Mouse (Mus musculus) MN1 (cell line): Measurements from ENCODE around the gene Ubp1.
A peak's percentile ranks its signal among the peaks of the same experiment; 100 is the strongest.
"Not testable (repeated sequence)": the region's sequence is repeated elsewhere in the genome, so short reads cannot be mapped to it uniquely, and the experiment has no call there.

Experiments
- DNase-seq: peaks from one replicate; pipeline ENCODE4 v3.0.0-alpha.2; 2016; ENCODE audit warnings: low spot score

Gene Ubp1

DNA sequence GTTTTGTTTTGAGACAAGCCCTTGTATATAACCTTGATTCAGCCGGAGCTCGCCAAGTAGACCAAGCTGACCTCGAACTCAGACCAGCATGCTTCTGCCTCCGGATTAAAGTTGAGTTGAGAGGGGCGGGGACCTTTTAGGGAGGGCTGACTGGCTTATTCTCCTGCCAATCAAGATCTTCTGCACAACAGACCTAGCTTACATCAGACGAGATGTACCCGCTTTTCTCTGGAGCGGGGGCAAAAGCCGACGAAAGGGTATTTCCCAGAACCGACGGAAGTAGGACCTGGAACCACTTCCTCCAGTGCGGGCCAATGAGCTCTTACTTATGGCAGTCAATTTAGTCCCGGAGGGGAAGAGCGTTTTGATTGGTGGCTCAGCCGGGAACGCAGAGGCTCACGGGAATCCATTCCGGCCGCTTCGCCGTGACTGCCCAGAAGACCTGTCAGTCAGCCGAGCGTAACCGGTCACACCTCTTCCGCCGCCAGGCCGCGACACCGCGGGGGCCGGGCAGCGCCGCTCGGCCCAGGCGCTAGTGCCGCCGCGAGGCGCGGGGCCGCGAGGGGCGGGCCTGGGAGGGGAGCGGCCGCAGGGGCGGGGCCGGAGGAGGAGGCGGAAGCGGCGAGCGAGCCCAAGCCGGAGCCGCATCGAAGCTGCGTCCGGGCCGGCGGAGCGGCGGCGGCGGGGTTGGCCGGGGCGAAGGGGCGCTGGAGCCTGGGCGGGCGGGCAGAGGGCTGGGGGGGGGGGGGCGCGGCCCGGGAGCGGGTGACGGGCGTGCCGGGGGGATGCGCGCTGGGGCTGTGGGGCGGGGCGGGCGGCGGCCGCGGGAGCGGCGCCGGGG lies at the start of gene Ubp1:
Gene Ubp1, plus strand, starts transcription at position 401 of the 841 bp plus-strand sequence.
- DNase-seq, result peak; percentile 98

DNA sequence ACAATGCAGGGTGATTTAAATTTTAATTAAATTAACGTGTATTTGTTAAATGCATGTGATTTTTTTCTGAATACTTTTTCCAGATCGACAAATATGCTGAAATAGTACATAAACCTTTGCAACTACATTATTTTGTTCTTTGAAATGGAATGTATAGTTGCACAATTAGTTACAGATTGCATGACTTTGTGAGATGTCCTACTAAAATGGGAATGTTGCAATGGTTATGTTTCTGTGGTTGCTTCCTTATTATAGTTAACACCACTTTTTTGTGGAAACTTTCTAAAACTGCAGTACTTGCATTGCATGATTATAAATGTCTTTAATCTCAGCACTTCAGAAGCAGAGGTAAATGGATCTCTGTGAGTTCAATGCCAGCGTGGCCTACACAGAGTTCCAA lies 35.8 kb upstream of the Ubp1 start:
- DNase-seq, result no peak

GRCm38 (mm10) chr9:113903136-113903535 lies 27.6 kb upstream of the Ubp1 start:
- no peak for DNase-seq

- DNase-seq, result not testable (repeated sequence)
Measured at GRCm38 (mm10) chr9:113904315-113904714, 26.4 kb upstream of the Ubp1 start.

- no peak for DNase-seq
Measured at GRCm38 (mm10) chr9:113915789-113916188, 14.9 kb upstream of the Ubp1 start.

DNA sequence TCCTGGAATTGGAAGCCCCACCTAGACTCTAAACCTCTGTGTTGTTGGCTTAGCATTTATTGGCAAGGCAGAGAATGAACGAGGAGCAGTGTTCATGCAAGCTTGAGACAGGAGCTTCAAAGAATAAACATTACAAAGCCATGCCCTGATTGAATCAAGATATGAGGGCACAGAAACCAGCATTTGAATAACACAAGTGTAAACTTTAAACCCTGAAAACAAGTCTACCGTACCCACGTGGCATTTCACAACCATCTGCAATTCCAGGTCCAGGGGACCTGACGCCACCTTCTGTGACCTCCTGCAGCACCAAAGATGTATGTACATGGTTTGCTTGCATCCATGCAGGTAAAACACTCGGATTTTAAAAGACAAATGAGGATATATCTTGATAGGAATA lies 8.1 kb upstream of the Ubp1 start:
- DNase-seq, result no peak

- DNase-seq, result no peak
Measured at GRCm38 (mm10) chr9:113924883-113925282, 5.9 kb upstream of the Ubp1 start.

GRCm38 (mm10) chr9:113928591-113928990 lies 2.1 kb upstream of the Ubp1 start:
- DNase-seq, result no peak

- DNase-seq, result peak; percentile 22
Measured at GRCm38 (mm10) chr9:113929676-113930075, 1.1 kb upstream of the Ubp1 start.

DNA sequence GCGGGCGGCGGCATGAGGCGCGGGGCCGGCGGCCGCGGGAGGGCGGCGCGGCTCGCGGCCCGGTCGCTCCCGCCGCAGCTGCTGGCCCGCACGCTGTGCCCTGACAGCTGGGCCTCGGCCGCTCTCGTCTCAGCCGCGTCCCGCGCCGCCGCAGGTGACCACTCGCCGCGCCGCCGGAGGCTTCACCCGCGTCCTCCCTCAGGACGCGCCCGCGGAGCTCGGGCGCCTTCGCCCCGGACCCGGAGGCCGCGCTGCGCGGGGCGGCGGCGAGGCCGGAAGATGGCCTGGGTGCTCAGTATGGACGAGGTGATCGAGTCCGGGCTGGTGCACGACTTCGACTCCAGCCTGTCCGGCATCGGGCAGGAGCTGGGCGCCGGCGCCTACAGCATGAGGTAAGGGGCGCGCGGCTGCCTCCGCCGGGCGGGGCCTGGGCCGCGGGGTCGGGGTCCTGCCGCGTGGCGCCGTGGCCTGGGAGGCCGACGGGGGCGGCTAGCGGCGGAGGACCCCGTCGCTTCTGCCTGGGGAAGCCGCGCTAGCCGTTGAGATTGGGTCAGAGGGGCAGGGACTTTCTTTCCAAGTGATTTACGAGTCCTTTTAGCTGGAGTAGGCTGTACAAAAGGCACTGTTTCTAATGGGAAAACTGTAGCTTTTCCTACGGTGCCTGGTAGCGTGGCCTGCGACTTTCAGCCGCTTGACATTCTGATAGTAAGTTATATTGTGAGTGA lies 803 bp downstream of the Ubp1 start:
- DNase-seq, result peak; percentile 41

GRCm38 (mm10) chr9:113932100-113932470 lies 1.4 kb downstream of the Ubp1 start:
- no peak for DNase-seq

- no peak for DNase-seq
Measured at GRCm38 (mm10) chr9:113932501-113932900, 1.8 kb downstream of the Ubp1 start.

- no peak for DNase-seq
Measured at GRCm38 (mm10) chr9:113935638-113936037, 4.9 kb downstream of the Ubp1 start.

DNA sequence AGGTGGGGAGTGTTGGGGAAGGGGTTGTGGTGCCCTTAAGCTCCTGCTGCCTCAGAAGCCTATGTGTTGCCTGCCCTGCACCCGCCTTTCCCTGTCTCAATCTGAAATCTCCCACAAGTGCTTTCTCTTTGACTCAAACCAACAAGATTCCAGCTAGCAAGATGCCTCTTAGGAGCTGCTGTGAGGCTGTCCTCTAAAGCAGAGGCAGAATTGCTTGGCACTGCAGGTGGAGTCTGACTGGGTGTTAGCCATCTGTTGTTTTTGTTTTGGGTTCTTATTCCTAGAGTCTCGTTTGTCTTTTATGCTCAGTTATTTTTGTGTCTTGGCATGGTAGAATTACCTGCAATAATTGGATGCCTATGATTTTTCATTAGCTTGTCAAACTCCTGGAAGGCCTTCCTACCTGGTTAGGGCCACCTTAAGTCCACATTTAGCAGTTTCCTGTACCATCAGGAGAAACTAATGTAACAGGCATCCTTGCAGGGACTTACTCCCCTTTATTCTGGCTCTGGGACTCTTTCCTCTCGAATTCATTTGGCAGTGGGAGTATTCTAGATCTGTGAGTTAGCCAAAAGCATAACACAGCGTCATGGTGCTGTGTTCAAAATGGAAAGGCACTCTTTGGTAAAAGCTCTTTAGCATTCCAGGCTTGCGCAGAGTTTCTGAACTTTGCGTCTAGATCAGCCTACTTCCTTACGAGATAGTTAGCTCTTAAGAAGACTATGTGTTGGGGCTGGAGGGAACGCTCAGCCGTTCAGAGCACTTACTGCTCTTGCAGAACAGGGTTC lies 8.5 kb downstream of the Ubp1 start:
- no peak for DNase-seq

GRCm38 (mm10) chr9:113941103-113941805 lies 10.5 kb downstream of the Ubp1 start:
- DNase-seq, result no peak

DNA sequence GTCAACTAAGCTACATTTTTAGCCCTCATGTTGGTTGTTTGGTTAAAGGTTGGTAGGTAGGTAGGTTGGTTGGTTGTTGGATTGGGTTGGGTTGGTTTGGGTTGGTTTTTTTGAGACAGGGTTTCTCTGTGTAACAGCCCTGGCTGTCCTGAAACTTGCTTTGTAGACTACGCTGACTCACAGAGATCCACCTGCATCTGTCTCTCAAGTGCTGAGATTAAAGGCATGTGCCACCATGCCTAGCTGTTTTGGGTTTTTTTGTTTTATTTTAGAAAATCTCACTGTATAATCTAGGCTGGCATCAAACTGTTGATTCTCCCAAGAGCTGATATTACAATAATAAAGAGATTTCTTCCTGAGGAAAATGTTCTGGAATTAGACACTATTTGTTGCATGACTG lies 12.6 kb downstream of the Ubp1 start:
- DNase-seq, result no peak

GRCm38 (mm10) chr9:113947216-113947615 lies 16.5 kb downstream of the Ubp1 start:
- no peak for DNase-seq

GRCm38 (mm10) chr9:113957777-113958176 lies 27.0 kb downstream of the Ubp1 start:
- no peak for DNase-seq

DNA sequence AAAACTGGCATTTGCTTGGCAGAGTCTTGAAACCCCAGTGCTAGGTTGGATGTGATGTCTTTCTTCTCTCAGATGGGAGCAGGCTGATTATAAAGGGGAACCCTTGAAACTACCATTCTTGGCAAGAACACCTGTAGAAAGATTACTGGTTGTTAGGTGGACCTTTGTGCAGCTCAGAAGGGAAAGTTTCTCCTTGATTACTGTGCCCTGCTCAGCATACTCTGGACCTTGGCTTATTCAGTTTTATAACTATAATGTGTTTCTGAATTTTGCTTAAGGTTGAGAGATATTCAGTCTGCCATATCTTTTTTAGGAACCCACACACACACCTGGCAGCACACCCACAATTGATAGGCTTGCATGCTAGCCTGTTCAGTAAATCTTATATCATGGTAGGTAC lies 33.0 kb downstream of the Ubp1 start:
- no peak for DNase-seq

DNA sequence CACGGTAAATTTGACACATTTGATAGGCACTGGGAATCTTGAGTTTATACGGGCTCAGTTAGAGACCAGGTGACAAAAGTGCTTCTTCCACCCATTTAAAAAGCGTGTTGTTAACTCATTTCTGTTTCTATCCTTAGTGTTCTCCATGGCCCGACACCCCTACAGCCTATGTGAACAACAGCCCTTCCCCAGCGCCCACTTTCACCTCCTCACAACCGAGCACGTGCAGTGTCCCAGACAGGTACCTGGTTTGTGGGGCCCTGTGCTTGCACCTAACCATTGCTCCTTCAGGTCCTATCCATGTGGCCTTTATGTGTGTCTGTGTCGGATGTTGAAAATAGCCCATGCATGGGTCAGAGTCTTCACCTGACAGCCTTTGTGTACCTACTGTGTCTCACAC lies 33.7 kb downstream of the Ubp1 start:
- DNase-seq, result no peak

DNA sequence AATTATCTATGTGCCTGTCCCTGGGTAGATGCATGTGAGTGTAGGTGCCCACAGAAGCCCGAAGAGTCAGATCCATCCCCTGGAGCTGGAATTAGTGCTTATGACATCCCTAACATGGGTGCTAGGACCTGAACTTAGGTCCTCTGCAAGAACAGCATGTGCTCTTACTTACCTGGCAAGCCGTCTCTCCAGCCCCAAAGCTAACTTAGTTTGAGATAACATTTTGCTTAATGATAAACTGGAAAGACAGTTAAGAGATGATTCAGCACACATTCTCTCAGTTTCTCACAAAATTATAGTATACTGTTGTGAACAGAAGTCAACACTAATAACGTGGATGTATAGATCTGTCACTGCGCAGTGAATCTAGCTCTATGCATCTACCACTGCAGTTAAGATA lies 36.1 kb downstream of the Ubp1 start:
- no peak for DNase-seq

GRCm38 (mm10) chr9:113968967-113969366 lies 38.2 kb downstream of the Ubp1 start:
- DNase-seq, result no peak
